Mouse (Mus musculus) liver, adult 2 months (tissue): ENCODE measurements around the gene Frrs1l. TPM values are rescaled to one million over a fixed set of nuclear protein-coding genes. Genes with fewer than 3 reads are reported as not detected.
A peak's percentile ranks its signal among the peaks of the same experiment; 100 is the strongest.

Experiments
- DNase-seq: peaks from one replicate; pipeline ENCODE4 v3.0.0-alpha.2; 2011; ENCODE audit warnings: low read depth, low spot score; ENCODE audit errors: extremely low read depth
- H3K27ac ChIP-seq: fragments of 200-500 bp; replicated peaks from 2 replicates; pipeline ENCODE4 v1.5.1; 2012; ENCODE audit warnings: low read depth, mild to moderate bottlenecking, control low read depth, inconsistent platforms, low read length; ENCODE audit not compliant: insufficient read depth
- H3K27me3 ChIP-seq: fragments of 200-500 bp; 2 replicates; pipeline ENCODE4 v1.6.1; 2012; ENCODE audit warnings: mild to moderate bottlenecking, moderate library complexity, low read length, inconsistent platforms; ENCODE audit not compliant: control insufficient read depth, insufficient read depth
- H3K36me3 ChIP-seq: fragments of 200-500 bp; 2 replicates; pipeline ENCODE4 v1.6.1; 2012; ENCODE audit warnings: low read length, inconsistent platforms; ENCODE audit not compliant: control insufficient read depth, insufficient read depth
- H3K4me1 ChIP-seq: fragments of 200-500 bp; 2 replicates; pipeline ENCODE4 v1.6.1; 2011; ENCODE audit warnings: low read length; ENCODE audit not compliant: control insufficient read depth, insufficient read depth
- H3K4me3 ChIP-seq: fragments of 200-500 bp; 2 replicates; pipeline ENCODE4 v1.5.1; 2011; ENCODE audit warnings: low read depth, mild to moderate bottlenecking, control low read depth, low read length, moderate library complexity; ENCODE audit not compliant: insufficient read depth
- H3K79me2 ChIP-seq: fragments of 200-500 bp; 2 replicates; pipeline ENCODE4 v1.6.1; 2012; ENCODE audit warnings: inconsistent platforms, mild to moderate bottlenecking, low read length, moderate library complexity; ENCODE audit not compliant: control insufficient read depth, insufficient read depth
- H3K9ac ChIP-seq: fragments of 200-500 bp; 2 replicates; pipeline ENCODE4 v1.6.1; 2012; ENCODE audit warnings: low read depth, mild to moderate bottlenecking, control low read depth, inconsistent platforms, low read length
- CTCF ChIP-seq: fragments of 200-500 bp; IDR thresholded peaks from 2 replicates; pipeline ENCODE4 v1.5.1; 2011; ENCODE audit warnings: low read depth, low read length, control low read depth
- POLR2A ChIP-seq: fragments of 200-500 bp; IDR thresholded peaks from 2 replicates; pipeline ENCODE4 v1.6.1; 2011; ENCODE audit warnings: low read length, control low read depth; ENCODE audit not compliant: insufficient read depth; ENCODE audit errors: extremely low read depth
- WGBS: fragments of 180-500 bp; shearing (Covaris S2); methylation state at CpG from one replicate; pipeline ENCODE4 v1.1.7; 2018; 5-methylcytosine and 5-hydroxymethylcytosine counted together
- polyA plus RNA-seq: library from polyadenylated mRNA; depleted of rRNA; stranded (reverse); fragments of >200 nt; gene quantifications from 2 replicates; pipeline ENCODE4 v1.2.3, GENCODE M21; 2012
- total RNA-seq: library from RNA; depleted of rRNA; stranded (reverse); fragments of >200 nt; gene quantifications from 2 replicates; pipeline ENCODE4 v1.2.3, GENCODE M21; 2014

Gene Frrs1l
- total and polyA plus RNA-seq, 2 experiments: not detected

DNA sequence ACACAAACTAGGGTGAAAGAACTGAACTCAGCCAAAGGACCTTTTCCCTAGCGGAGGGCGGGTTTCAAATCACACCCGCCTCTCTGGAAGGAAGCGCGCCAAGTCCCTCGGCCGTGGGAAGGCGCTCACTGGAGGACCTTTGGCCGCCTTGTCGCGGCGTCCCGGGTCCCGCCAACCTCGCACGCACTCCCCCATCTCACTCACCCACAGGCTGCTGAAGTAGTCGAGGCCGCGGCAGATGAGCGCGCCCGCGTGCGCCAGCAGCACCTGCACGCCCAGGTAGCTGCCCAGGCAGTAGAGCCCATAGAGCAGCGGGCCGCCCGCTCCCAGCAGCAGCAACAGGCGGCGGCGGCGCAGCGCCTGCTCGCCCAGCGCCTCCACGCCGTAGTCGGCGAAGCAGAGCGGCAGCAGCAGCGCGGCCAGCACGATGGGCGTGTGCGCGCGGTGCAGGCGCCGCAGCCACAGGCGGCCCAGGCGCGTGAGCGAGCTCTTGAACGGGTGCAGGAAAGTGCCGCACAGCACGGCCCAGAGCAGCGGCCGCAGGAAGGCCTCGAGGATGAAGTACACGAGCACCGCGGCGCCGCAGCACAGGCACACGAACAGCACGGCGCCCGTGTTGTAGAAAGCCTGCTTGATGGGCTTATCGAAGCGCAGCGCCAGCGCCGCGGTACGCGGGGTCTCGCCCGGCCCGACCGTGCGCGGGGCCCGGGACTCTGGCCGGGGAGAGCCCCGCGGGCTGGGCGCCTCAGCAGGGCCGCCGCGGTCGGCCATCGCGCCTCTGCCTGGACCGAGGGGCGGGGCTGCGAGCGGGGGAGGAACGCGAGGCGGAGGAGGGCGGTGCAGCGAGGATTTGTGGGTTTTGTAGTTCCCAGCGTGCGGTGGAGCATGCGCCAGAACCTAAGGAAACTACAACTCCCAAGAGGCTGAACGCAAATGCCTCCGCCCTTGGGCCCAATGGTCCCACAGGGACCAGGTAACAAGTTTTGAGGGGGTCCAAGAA lies 43.2 kb downstream of the Frrs1l start, which contains the start of gene Tmem245:
Gene Tmem245 (minus strand): TSS at position 797 of the 1,000 bp plus-strand sequence.
- DNase-seq: peak; percentile 88
- H3K36me3 ChIP-seq: no peaks in the 10 kb centered on the region
- H3K4me3 ChIP-seq: peak within 1 kb of the TSS; percentile 86
- H3K79me2 ChIP-seq: peaks cover 25% of the 10 kb centered on the region
- WGBS: under 1% methylated on average over 107 of the region's 107 CpGs
- peak within 1 kb of the TSS; percentile 91 for H3K9ac ChIP-seq
- H3K27ac ChIP-seq: peak within 1 kb of the TSS; percentile 86
- H3K4me1 ChIP-seq: peaks cover 15% of the 10 kb centered on the region
- H3K27me3 ChIP-seq: no peaks in the 10 kb centered on the region
- TF ChIP-seq CTCF: no peak
- peak; percentile 50; the same call in 1 of the 2 replicates for TF ChIP-seq POLR2A

GRCm38 (mm10) chr4:56946180-56946579 lies 44.0 kb downstream of the Frrs1l start:
- Histone ChIP-seq H3K4me1 (peaks cover 15% of the 10 kb centered on the region), H3K27me3 (no peaks in the 10 kb centered on the region), H3K36me3 (no peaks in the 10 kb centered on the region), H3K9ac (peak overlapping the region; percentile 65; the same call in 1 of the 2 replicates), H3K27ac (peak overlapping the region; percentile 67), H3K4me3 (peak overlapping the region; percentile 86), H3K79me2 (peaks cover 29% of the 10 kb centered on the region)
- DNase-seq: no peak
- WGBS: under 1% methylated on average over 14 of the region's 14 CpGs
- TF ChIP-seq CTCF (no peak), POLR2A (no peak)

- H3K9ac ChIP-seq: peak overlapping the region; percentile 5; the same call in 1 of the 2 replicates
- 0 out of 2 replicates have a peak overlapping the region, but pooled peaks have one; percentile 20 for H3K27ac ChIP-seq
- no peak for TF ChIP-seq POLR2A
- no peak for TF ChIP-seq CTCF
- no peaks in the 10 kb centered on the region for H3K27me3 ChIP-seq
- H3K79me2 ChIP-seq: peaks cover 37% of the 10 kb centered on the region
- 18% methylated on average over 4 of the region's 4 CpGs for WGBS
- H3K4me3 ChIP-seq: no peak overlapping the region
- H3K4me1 ChIP-seq: peaks cover 24% of the 10 kb centered on the region
- H3K36me3 ChIP-seq: no peaks in the 10 kb centered on the region
- peak; percentile 92 for DNase-seq
These were observed 45.9 kb downstream of the Frrs1l start for GRCm38 (mm10) chr4:56944286-56944685.

- H3K36me3 ChIP-seq: no peaks in the 10 kb centered on the region
- H3K27me3 ChIP-seq: no peaks in the 10 kb centered on the region
- H3K9ac ChIP-seq: no peak overlapping the region
- H3K27ac ChIP-seq: no peak overlapping the region
- 94% methylated on average over 1 of the region's 1 CpGs for WGBS
- H3K79me2 ChIP-seq: peaks cover 44% of the 10 kb centered on the region
- no peak overlapping the region for H3K4me3 ChIP-seq
- TF ChIP-seq CTCF (no peak), POLR2A (no peak)
- H3K4me1 ChIP-seq: peaks cover 24% of the 10 kb centered on the region
- no peak for DNase-seq
These were observed 46.9 kb downstream of the Frrs1l start for GRCm38 (mm10) chr4:56943258-56943657.

DNA sequence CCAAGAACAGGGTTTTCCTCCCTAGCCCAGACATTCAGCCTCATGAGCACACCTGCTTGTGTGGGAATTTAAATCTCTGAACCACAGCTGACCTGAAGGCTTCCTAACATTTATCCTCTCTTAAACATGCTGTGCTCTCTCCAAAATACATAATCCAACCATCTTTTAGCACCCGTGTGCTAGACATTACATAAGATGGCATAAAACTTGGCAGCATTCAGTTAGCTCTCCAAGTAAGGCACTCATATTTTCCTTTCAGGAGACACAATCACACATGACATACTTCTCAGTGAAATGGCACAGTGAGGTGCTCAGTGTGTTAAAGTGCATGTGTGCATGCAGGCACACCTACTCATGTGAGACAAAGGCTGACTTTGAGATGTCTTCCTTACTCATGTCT lies 47.6 kb downstream of the Frrs1l start:
- no peak overlapping the region for H3K27ac ChIP-seq
- WGBS: 42% methylated on average over 1 of the region's 1 CpGs
- no peaks in the 10 kb centered on the region for H3K27me3 ChIP-seq
- no peak overlapping the region for H3K4me3 ChIP-seq
- no peaks in the 10 kb centered on the region for H3K36me3 ChIP-seq
- no peak overlapping the region for H3K9ac ChIP-seq
- H3K4me1 ChIP-seq: peaks cover 24% of the 10 kb centered on the region
- peaks cover 44% of the 10 kb centered on the region for H3K79me2 ChIP-seq
- no peak for DNase-seq
- no peak for TF ChIP-seq POLR2A
- no peak for TF ChIP-seq CTCF
